ENCODE assay signal across 27 mouse cellular contexts in the genomic region with DNA sequence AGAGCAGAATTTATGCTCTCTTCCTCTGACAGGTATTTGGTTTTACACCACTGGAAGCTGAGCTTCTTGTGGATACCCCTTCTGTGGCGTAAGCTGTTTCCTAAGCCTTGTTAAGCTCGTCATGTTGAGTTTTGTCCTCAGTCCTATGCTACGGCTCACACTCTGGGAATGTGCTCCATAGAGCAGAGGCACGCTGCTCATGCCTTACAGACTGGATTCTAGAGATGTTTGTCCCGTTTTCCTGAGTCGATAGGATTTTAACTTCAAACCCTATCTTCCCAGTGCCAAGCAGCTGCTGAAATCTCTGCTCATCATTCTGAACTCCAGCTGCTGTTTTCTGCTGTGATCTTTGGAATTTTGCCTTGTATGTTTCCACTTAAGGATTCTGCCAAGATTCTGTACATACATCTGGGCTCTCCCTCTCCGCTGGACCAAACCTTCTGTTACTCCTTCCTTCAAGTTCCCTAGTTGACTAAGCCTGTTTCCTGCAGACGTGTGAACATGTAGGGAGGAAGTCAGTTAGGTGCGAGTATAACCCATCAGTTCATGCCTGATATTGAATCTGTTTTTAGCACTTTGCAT.
A peak's percentile ranks its signal among the peaks of the same experiment; 100 is the strongest.
DNase-seq lines count a peak whose midpoint lies in the region; ATAC-seq and TF ChIP-seq lines count a peak whose summit lies in the region.
"Had no signal": no experiment of that assay in that cellular context is flagged by ENCODE, and none has a peak within 500 bp of the region (broad histone marks: within the 10 kb centered on the region; RNA-seq: fewer than 3 reads in every experiment).

No protein-coding gene starts in this region.

- no peak for ATAC-seq in embryonic facial prominence, embryonic 13.5 days (ENCODE audit: insufficient number of reproducible peaks, insufficient read depth, low FRiP score, low TSS enrichment, low read depth)
- peak; percentile 53 for ATAC-seq in lung, embryonic 14.5 days (ENCODE audit: insufficient read depth)
- ATAC-seq in lung, postnatal 0 days = peak; percentile 64
- ATAC-seq in stomach, postnatal 0 days (ENCODE audit: low FRiP score, low TSS enrichment) = no peak
- ATAC-seq in monocyte, adult 5-6 weeks (replicated peaks; ENCODE audit: insufficient number of reproducible peaks, low FRiP score, low TSS enrichment, poor library complexity, severe bottlenecking) = no peak
- ATAC-seq: activated CD4-positive, CD25-positive, alpha-beta regulatory T cell, adult 4 months; forebrain, embryonic 15.5 days had no signal

- H3K9me3 ChIP-seq in embryonic facial prominence, embryonic 13.5 days = no peaks in the 10 kb centered on the region
- no peaks in the 10 kb centered on the region for H3K9me3 ChIP-seq in embryonic facial prominence, embryonic 10.5 days
- H3K9me3 ChIP-seq in lung, embryonic 14.5 days (ENCODE audit: low read depth, low read length) = no peaks in the 10 kb centered on the region
- H3K9me3 ChIP-seq in lung, postnatal 0 days (ENCODE audit: low read length) = no peaks in the 10 kb centered on the region
- no peaks in the 10 kb centered on the region for H3K9me3 ChIP-seq in stomach, postnatal 0 days (ENCODE audit: control insufficient read depth, low read length)
- H3K9me3 ChIP-seq: forebrain, embryonic 12.5 days; forebrain, embryonic 15.5 days; heart, embryonic 12.5 days; heart, embryonic 15.5 days; hindbrain, embryonic 10.5 days; hindbrain, embryonic 13.5 days had no signal

- no peak for DNase-seq in embryonic facial prominence, embryonic 10.5 days (ENCODE audit: low spot score)
- peak; percentile 90 for DNase-seq in lung, embryonic 14.5 days
- DNase-seq in lung, postnatal 10 days = no peak
- peak; percentile 79 for DNase-seq in lung, postnatal 0 days (ENCODE audit: low spot score)
- no peak for DNase-seq in lung, postnatal 14 days
- no peak for DNase-seq in stomach, postnatal 0 days (ENCODE audit: low spot score)
- DNase-seq: adrenal gland, adult 8-10 months; adrenal gland, postnatal 25 days; cerebellum, adult 11-12 months; cerebellum, adult 8-10 months; cerebellum, postnatal 10 days; cerebellum, postnatal 36 days; embryo, embryonic 11 days; gastrocnemius, postnatal 25 days; heart, adult 18-20 months; heart, postnatal 10 days; heart, postnatal 36 days had no signal

- no peaks in the 10 kb centered on the region for H3K27me3 ChIP-seq in embryonic facial prominence, embryonic 13.5 days
- no peaks in the 10 kb centered on the region for H3K27me3 ChIP-seq in embryonic facial prominence, embryonic 10.5 days (replicated peaks; ENCODE audit: low read depth, poor library complexity, severe bottlenecking)
- H3K27me3 ChIP-seq in lung, embryonic 14.5 days (ENCODE audit: insufficient read depth, low read length) = no peaks in the 10 kb centered on the region
- no peaks in the 10 kb centered on the region for H3K27me3 ChIP-seq in lung, postnatal 0 days (replicated peaks; ENCODE audit: insufficient read depth, low read length)
- no peaks in the 10 kb centered on the region for H3K27me3 ChIP-seq in stomach, postnatal 0 days (ENCODE audit: control insufficient read depth, insufficient read depth, low read length)
- H3K27me3 ChIP-seq: forebrain, embryonic 12.5 days; forebrain, embryonic 15.5 days; heart, embryonic 12.5 days; heart, embryonic 15.5 days; hindbrain, embryonic 13.5 days had no signal

- peaks cover 17% of the 10 kb centered on the region for H3K4me1 ChIP-seq in embryonic facial prominence, embryonic 13.5 days
- peaks cover 15% of the 10 kb centered on the region for H3K4me1 ChIP-seq in embryonic facial prominence, embryonic 10.5 days
- H3K4me1 ChIP-seq in lung, embryonic 14.5 days (ENCODE audit: insufficient read depth) = peaks cover 6% of the 10 kb centered on the region; the same call in 1 of the 2 replicates
- H3K4me1 ChIP-seq in lung, postnatal 0 days (ENCODE audit: insufficient read depth, low read depth, low read length) = peaks cover 8% of the 10 kb centered on the region
- H3K4me1 ChIP-seq in stomach, postnatal 0 days (replicated peaks; ENCODE audit: control insufficient read depth, insufficient read depth) = no peaks in the 10 kb centered on the region
- H3K4me1 ChIP-seq: forebrain, embryonic 12.5 days; forebrain, embryonic 15.5 days had no signal

- no peak overlapping the region for H3K4me2 ChIP-seq in embryonic facial prominence, embryonic 13.5 days
- H3K4me2 ChIP-seq in lung, embryonic 14.5 days = no peak overlapping the region
- H3K4me2 ChIP-seq in lung, postnatal 0 days (replicated peaks; ENCODE audit: low read depth, low read length) = no peak overlapping the region
- H3K4me2 ChIP-seq in stomach, postnatal 0 days (replicated peaks; ENCODE audit: low read depth) = no peak overlapping the region
- H3K4me2 ChIP-seq: forebrain, embryonic 12.5 days; forebrain, embryonic 15.5 days; heart, embryonic 12.5 days; heart, embryonic 15.5 days; hindbrain, embryonic 13.5 days had no signal

- no peak for TF ChIP-seq CTCF in lung, embryonic 14.5 days (IDR thresholded peaks at IDR 0.05; ENCODE audit: low read depth)
- TF ChIP-seq CTCF in lung, postnatal 0 days (IDR thresholded peaks at IDR 0.05) = no peak
- TF ChIP-seq CTCF in stomach, postnatal 0 days (IDR thresholded peaks at IDR 0.05; ENCODE audit: low read depth) = no peak

- no peak overlapping the region for H3K4me3 ChIP-seq in embryonic facial prominence, embryonic 13.5 days
- no peak overlapping the region for H3K4me3 ChIP-seq in embryonic facial prominence, embryonic 10.5 days
- no peak overlapping the region for H3K4me3 ChIP-seq in lung, embryonic 14.5 days (ENCODE audit: low read depth, low read length)
- no peak overlapping the region for H3K4me3 ChIP-seq in lung, postnatal 0 days (ENCODE audit: low read depth, low read length)
- no peak overlapping the region for H3K4me3 ChIP-seq in stomach, postnatal 0 days (ENCODE audit: low read depth, low read length)
- H3K4me3 ChIP-seq: erythroblast, embryonic 14.5 days; forebrain, embryonic 12.5 days; forebrain, embryonic 15.5 days; heart, embryonic 12.5 days; heart, embryonic 15.5 days; hindbrain, embryonic 10.5 days; hindbrain, embryonic 13.5 days had no signal

- peak overlapping the region; percentile 3; the same call in 1 of the 2 replicates for H3K27ac ChIP-seq in embryonic facial prominence, embryonic 13.5 days
- no peak overlapping the region for H3K27ac ChIP-seq in embryonic facial prominence, embryonic 10.5 days (replicated peaks)
- peak overlapping the region; percentile 76; the same call in 1 of the 2 replicates for H3K27ac ChIP-seq in lung, embryonic 14.5 days (ENCODE audit: low read depth)
- H3K27ac ChIP-seq in lung, postnatal 0 days (ENCODE audit: low read length) = no peak overlapping the region; the same call in 1 of the 2 replicates
- H3K27ac ChIP-seq in stomach, postnatal 0 days (replicated peaks) = peak overlapping the region; percentile 24; the same call in 1 of the 2 replicates
- H3K27ac ChIP-seq: forebrain, embryonic 12.5 days; forebrain, embryonic 15.5 days; heart, embryonic 15.5 days; hindbrain, embryonic 10.5 days; hindbrain, embryonic 13.5 days had no signal

- 47% methylated on average over 9 of the region's 9 CpGs for WGBS in embryonic facial prominence, embryonic 13.5 days
- WGBS in embryonic facial prominence, embryonic 10.5 days = 83% methylated on average over 9 of the region's 9 CpGs
- 45% methylated on average over 9 of the region's 9 CpGs for WGBS in lung, embryonic 14.5 days
- WGBS in lung, postnatal 0 days = 49% methylated on average over 9 of the region's 9 CpGs
- WGBS in stomach, postnatal 0 days = 42% methylated on average over 9 of the region's 9 CpGs

- no peaks in the 10 kb centered on the region for H3K36me3 ChIP-seq in embryonic facial prominence, embryonic 13.5 days
- no peaks in the 10 kb centered on the region for H3K36me3 ChIP-seq in embryonic facial prominence, embryonic 10.5 days (replicated peaks)
- no peaks in the 10 kb centered on the region for H3K36me3 ChIP-seq in lung, embryonic 14.5 days (ENCODE audit: insufficient read depth)
- no peaks in the 10 kb centered on the region for H3K36me3 ChIP-seq in lung, postnatal 0 days (ENCODE audit: insufficient read depth, low read length)
- no peaks in the 10 kb centered on the region for H3K36me3 ChIP-seq in stomach, postnatal 0 days (ENCODE audit: control insufficient read depth, insufficient read depth, low read length)
- H3K36me3 ChIP-seq: forebrain, embryonic 12.5 days; forebrain, embryonic 15.5 days; heart, embryonic 12.5 days; heart, embryonic 15.5 days; hindbrain, embryonic 10.5 days; hindbrain, embryonic 13.5 days had no signal

- TF ChIP-seq EP300 in lung, postnatal 0 days (IDR thresholded peaks at IDR 0.05) = peak; percentile 47
- no peak for TF ChIP-seq EP300 in stomach, postnatal 0 days (optimal IDR thresholded peaks at IDR 0.05)

- no peak overlapping the region for H3K9ac ChIP-seq in embryonic facial prominence, embryonic 13.5 days
- H3K9ac ChIP-seq in lung, embryonic 14.5 days = no peak overlapping the region
- no peak overlapping the region for H3K9ac ChIP-seq in lung, postnatal 0 days (replicated peaks; ENCODE audit: low read depth)
- no peak overlapping the region for H3K9ac ChIP-seq in stomach, postnatal 0 days (ENCODE audit: low read length)
- H3K9ac ChIP-seq: forebrain, embryonic 12.5 days; forebrain, embryonic 15.5 days; heart, embryonic 12.5 days; heart, embryonic 15.5 days; hindbrain, embryonic 13.5 days had no signal

Comparison
In these comparisons a context has a peak if more than half of its experiments do, and no peak if none do; other contexts are left out.
1. H3K27ac ChIP-seq: peak in embryonic facial prominence, embryonic 13.5 days (single experiment), lung, embryonic 14.5 days (single experiment) and stomach, postnatal 0 days (single experiment); none in embryonic facial prominence, embryonic 10.5 days (single experiment) and lung, postnatal 0 days (single experiment).
2. DNase-seq: peak in lung, embryonic 14.5 days (single experiment) and lung, postnatal 0 days (single experiment); none in embryonic facial prominence, embryonic 10.5 days (single experiment), lung, postnatal 10 days (single experiment), lung, postnatal 14 days (single experiment) and stomach, postnatal 0 days (single experiment).
3. ATAC-seq: peak in lung, embryonic 14.5 days (single experiment) and lung, postnatal 0 days (single experiment); none in embryonic facial prominence, embryonic 13.5 days (single experiment), stomach, postnatal 0 days (single experiment) and monocyte, adult 5-6 weeks (single experiment).